Mouse (Mus musculus): ENCODE results near the gene Tro. TPM values are rescaled to one million over a fixed set of nuclear protein-coding genes. Genes with fewer than 3 reads are reported as not detected.

Gene Tro
- polyA plus RNA-seq, 1 experiment from 2014 or later: 3.3 TPM

DNA sequence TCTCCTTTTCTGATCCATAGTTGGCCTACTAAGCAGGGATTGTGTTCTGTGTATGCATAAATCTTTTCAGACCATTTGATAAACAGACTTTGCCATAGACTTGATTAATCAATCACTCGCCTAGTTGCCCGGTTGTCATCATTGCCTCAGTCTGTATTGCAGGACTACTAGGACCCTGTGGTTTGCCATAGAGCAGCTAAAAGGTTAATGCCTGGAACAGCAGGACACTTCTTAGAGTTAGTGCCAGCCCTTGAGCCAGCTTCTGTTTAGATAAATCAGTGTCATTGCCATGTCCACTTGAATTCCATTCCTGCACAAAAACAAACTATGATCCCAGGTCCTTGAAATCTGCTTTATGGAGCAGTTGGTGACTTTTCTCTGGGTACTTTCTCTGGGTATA, 58.5 kb downstream of the Tro start:
- Histone ChIP-seq H3K4me1 (replicated peaks; ENCODE audit: control insufficient read depth, insufficient read depth, low read length) (no peaks in the 10 kb centered on the region), H3K27me3 (replicated peaks; ENCODE audit: control insufficient read depth, insufficient read depth, low read length) (no peaks in the 10 kb centered on the region), H3K36me3 (ENCODE audit: control insufficient read depth, insufficient read depth) (no peaks in the 10 kb centered on the region), H3K9ac (ENCODE audit: low read depth, low read length) (no peak overlapping the region), H3K27ac (ENCODE audit: low read depth, low read length) (no peak overlapping the region), H3K4me3 (ENCODE audit: low read depth, low read length) (no peak overlapping the region), H3K4me2 (replicated peaks; ENCODE audit: low read depth) (no peak overlapping the region), H3K9me3 (ENCODE audit: control insufficient read depth) (no peaks in the 10 kb centered on the region)
- WGBS: 83% methylated on average over 2 of the region's 2 CpGs
- no peak for ATAC-seq
- TF ChIP-seq CTCF (IDR thresholded peaks at IDR 0.05; ENCODE audit: low read depth): no peak

Other genes starting within 250 kb of the Tro start
- 17.2 and 17.3 TPM in 2 replicates for gene Tmem29, start 198.4 kb downstream of the Tro start, polyA plus RNA-seq (2015; fragmentation: Nextera tagmentation; extraction: Ambion mirVana)
- 4.4 and 6.4 TPM in 2 replicates for gene Alas2, start 110.2 kb downstream of the Tro start, polyA plus RNA-seq (2015; fragmentation: Nextera tagmentation; extraction: Ambion mirVana)
- gene Pfkfb1, start 69.4 kb downstream of the Tro start, polyA plus RNA-seq (2015; fragmentation: Nextera tagmentation; extraction: Ambion mirVana): 2.4 and 2.7 TPM in 2 replicates
- gene Apex2, start 67.7 kb downstream of the Tro start, polyA plus RNA-seq (2015; fragmentation: Nextera tagmentation; extraction: Ambion mirVana): 5.2 and 7.0 TPM in 2 replicates
- gene Maged2, start 156.8 kb upstream of the Tro start, polyA plus RNA-seq (2015; fragmentation: Nextera tagmentation; extraction: Ambion mirVana): 142 and 143 TPM in 2 replicates

All from intestine, postnatal 0 days (tissue).